Mouse (Mus musculus) fat pad, adult 2 months (tissue): ENCODE measurements around the gene Pus10.
"Not testable (repeated sequence)": the region's sequence is repeated elsewhere in the genome, so short reads cannot be mapped to it uniquely, and the experiment has no call there.

ENCODE experiments used
- DNase-seq: peaks from one replicate; pipeline ENCODE4 v3.0.0-alpha.2; 2011; ENCODE audit warnings: low read depth, low spot score; ENCODE audit errors: extremely low read depth

Pus10 gene

DNA sequence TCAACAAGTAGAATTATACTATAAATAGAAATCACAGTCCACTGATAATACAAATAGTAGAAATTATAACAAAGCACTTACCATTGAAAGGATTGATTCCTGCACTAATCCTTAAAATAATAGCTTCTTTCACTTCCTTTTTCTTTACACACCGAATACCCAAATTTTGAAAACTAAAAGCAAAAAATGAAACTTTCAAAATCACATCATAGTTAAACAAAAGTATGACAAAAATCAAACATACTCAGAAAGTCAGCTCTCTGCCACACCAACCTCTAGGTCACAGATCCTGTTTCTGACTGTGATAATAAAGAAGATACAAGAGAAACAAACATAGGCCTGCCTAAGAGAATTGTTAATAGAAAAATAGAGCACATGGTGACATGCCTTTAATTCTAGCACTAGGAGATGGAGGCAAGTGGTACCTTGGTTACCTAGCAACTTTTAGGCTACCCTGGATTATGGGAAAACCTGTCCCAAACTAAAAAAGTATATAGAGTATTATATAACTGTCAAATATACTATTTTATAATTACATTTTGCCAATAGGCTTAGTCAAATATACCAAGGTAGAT, 87.7 kb downstream of the Pus10 start:
- no peak for DNase-seq

DNA sequence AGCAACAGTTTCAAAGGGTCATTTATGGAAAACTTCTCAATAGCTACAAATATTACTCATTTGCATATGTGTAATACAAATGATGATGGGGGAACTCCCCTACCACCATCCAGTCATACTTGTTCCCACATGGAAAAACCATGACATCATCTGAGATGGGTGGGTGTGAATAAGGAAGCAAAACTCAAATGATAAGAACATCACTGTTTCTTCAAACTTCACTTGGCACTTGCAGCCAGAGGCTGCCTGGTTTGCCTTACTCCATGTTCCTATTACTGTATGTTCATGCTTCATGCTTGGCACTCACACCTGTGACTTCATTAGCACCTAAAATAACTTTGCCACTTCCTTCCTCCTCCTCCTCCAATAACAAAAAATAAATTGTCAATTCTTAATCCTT, 88.9 kb downstream of the Pus10 start:
- no peak for DNase-seq

GRCm38 (mm10) chr11:23758218-23758617, 92.7 kb downstream of the Pus10 start:
- DNase-seq: no peak

- no peak for DNase-seq
These were observed 97.2 kb downstream of the Pus10 start for GRCm38 (mm10) chr11:23762635-23763034.

- DNase-seq: not testable (repeated sequence)
These were observed 101.9 kb downstream of the Pus10 start for GRCm38 (mm10) chr11:23767369-23767768.

GRCm38 (mm10) chr11:23767928-23768327, 102.5 kb downstream of the Pus10 start:
- DNase-seq: no peak

- DNase-seq: no peak
These were observed 103.6 kb downstream of the Pus10 start for GRCm38 (mm10) chr11:23769033-23769432.

DNA sequence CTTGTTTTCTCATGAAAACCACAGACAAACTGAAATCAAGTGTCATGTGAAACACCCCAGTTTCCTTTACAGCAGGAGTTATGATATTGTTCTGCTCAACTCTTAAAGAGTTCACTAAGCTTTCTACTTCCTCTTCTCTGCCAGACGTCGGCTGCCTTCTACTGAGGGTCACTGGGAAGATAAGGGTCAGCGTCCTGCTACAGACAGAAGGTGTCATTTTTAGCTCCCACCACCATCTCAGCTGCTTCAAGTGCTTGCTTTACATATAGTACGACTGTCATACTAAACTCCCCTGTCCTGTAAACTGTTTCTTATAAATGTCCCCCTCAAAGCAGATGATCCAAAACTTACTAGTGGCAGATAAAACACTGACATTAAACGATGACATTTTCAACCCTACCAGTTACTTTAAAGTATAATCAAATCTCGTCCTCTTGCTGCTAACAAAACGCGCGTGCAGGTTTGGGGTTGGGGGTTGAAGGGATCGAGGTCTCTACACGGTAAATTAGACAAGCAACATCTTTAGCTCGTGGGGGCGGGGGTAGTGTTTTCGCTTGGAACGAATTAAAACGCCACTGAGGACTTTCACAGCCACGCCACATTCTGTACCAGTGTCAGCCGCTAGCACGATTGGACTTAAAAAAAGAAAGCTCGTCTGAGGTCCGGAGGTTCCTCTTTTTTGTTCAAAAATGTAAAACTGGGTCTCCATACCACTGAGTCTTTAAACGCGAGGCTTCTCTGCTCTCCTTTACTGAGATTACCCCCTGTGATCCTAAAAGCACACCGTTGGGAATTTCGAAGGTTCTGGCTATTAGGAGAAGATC, 104.4 kb downstream of the Pus10 start:
- DNase-seq: no peak

DNA sequence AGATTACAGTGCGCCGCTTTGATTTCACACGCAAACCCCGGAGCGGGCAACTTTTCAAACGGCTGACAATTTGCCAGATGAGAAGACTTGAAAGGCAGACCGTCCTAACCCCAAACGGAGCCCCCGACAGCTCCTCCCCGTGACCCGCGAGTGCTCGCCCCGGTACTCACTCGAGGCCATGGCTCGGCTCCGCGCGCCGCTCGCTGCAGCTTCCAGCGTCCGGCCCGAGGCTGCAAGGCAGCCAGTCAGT, 105.0 kb downstream of the Pus10 start:
- DNase-seq: no peak

DNA sequence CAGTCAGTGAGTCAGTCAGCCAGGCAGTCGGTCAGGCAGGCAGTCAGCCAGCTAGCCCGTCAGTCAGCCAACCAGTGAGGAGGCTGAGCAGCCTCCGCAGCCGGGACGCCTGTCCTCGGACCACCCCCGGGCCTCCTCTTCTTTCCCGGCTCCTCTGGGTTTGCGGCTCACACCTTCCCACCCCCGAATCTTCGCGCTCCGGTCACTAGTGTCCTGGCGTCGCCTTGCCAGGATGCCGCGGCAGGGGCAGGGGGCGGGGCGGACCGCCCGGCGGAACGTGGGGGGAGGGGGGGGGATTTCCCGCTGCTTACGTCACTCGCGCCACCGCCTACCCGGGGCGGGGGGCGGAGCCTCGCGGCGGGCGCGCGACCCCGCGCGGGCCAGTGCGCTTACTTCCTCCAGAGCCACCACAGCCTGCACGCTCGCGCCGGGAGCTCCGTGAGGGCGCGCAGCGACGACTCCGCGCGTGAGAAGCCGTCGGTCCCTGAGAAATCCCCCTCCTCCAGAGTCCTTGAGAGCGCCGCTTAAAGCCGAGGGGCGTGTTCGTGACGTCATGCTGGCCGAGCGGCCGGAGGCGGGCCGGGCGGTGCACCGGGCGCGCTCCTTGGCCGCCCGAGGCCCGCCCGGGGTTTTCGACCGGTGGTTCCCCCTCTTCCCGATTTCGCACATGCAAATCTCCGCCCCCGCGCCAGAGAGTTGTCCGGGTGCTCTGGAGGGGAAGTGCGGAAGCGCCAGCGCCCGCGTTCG, 105.5 kb downstream of the Pus10 start, which contains the start of gene Rel:
Rel (minus strand) TSS at position 211 of the 747 bp plus-strand sequence.
- DNase-seq: no peak

GRCm38 (mm10) chr11:23771507-23772097, 106.1 kb downstream of the Pus10 start:
- DNase-seq: no peak

DNA sequence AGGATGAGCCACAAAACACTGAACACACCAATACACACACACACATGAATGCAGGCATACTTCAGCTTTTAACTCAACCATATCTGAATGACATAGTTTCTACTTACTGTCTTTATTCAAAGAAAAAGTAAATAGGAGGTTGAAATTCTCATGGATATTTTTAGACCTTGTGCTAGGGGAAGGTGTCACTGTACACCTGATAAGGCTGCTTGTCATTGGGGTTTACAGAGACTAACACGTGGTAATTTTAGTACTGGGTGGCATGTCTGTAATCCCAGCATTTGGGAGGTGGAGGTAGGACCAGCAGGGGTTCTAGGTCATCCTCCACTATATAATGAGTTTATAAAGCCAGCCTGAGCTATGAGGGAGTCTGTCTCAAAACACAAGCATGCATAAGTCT, 107.0 kb downstream of the Pus10 start:
- no peak for DNase-seq

GRCm38 (mm10) chr11:23778787-23779201, 113.3 kb downstream of the Pus10 start:
- DNase-seq: no peak

DNA sequence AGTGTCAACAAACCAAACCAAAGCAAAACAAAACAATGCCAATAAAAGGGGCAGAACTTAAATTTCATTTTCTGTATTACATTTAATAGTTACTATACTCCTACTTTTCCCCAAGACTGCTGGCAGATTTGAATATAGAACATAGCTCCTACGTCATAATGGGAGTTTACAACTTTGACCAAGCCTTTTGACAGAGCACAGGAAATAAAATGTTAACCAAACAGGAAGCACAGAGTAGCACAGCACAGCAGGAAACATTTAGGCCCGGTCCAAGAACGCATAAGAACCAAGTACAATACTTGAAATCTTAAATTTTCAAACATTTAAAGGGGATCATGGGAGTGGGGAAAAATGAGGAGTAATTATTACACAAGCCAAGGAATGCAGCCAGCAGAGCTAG, 116.6 kb downstream of the Pus10 start:
- DNase-seq: no peak
